Mouse (Mus musculus) intestine, postnatal 0 days (tissue): ENCODE measurements at regions not wholly inside any gene's neighbourhood (a gene's known extent, or its start where the extent isn't known, plus 50 kb on each side); places are given as distances from the start of the nearest gene placed in this dataset.
"Not testable (repeated sequence)": the region's sequence is repeated elsewhere in the genome, so short reads cannot be mapped to it uniquely, and the experiment has no call there.

Experiments
- ATAC-seq: fragments of 200-750 bp; cut with Nextera tagmentation; 2 replicates; pipeline ENCODE4 v1.8.0; 2017; ENCODE audit warnings: mild to moderate bottlenecking, moderate TSS enrichment, moderate library complexity
- H3K27ac ChIP-seq: fragments of 300-500 bp; sonication (generic); 2 replicates; pipeline ENCODE4 v1.5.1; 2014; ENCODE audit warnings: mild to moderate bottlenecking, low read depth, low read length, moderate library complexity
- H3K27me3 ChIP-seq: fragments of 300-500 bp; sonication (generic); replicated peaks from 2 replicates; pipeline ENCODE4 v1.6.1; 2014; ENCODE audit warnings: low read length, mixed read lengths; ENCODE audit not compliant: control insufficient read depth, insufficient read depth
- H3K36me3 ChIP-seq: fragments of 300-500 bp; sonication (generic); 2 replicates; pipeline ENCODE4 v1.6.1; 2014; ENCODE audit warnings: mild to moderate bottlenecking, moderate library complexity; ENCODE audit not compliant: control insufficient read depth, insufficient read depth
- H3K4me1 ChIP-seq: fragments of 300-500 bp; sonication (generic); replicated peaks from 2 replicates; pipeline ENCODE4 v1.6.1; 2014; ENCODE audit warnings: antibody characterized with exemption, low read length, mixed read lengths; ENCODE audit not compliant: control insufficient read depth, insufficient read depth
- H3K4me2 ChIP-seq: fragments of 300-500 bp; sonication (generic); replicated peaks from 2 replicates; pipeline ENCODE4 v1.6.1; 2014; ENCODE audit warnings: low read depth, mild to moderate bottlenecking, moderate library complexity
- H3K4me3 ChIP-seq: fragments of 300-500 bp; sonication (generic); 2 replicates; pipeline ENCODE4 v1.5.1; 2014; ENCODE audit warnings: low read depth, low read length
- H3K9ac ChIP-seq: fragments of 300-500 bp; sonication (generic); 2 replicates; pipeline ENCODE4 v1.6.1; 2014; ENCODE audit warnings: mild to moderate bottlenecking, low read depth, low read length
- H3K9me3 ChIP-seq: fragments of 300-500 bp; sonication (generic); 2 replicates; pipeline ENCODE4 v1.6.1; 2016; ENCODE audit warnings: mixed run types; ENCODE audit not compliant: control insufficient read depth
- CTCF ChIP-seq: sonication (generic); IDR thresholded peaks from 2 replicates; pipeline ENCODE4 v1.5.1; 2016; ENCODE audit warnings: low read depth, mild to moderate bottlenecking, control low read depth, antibody characterized with exemption, moderate library complexity
- WGBS: fragments of 180-500 bp; shearing (Covaris S2); extraction: QIAGEN DNeasy Blood & Tissue Kit; methylation state at CpG from one replicate; pipeline ENCODE4 v1.1.7; 2014; 5-methylcytosine and 5-hydroxymethylcytosine counted together

GRCm38 (mm10) chr3:54577851-54578250 lies 114.8 kb upstream of the Supt20 start:
- Histone ChIP-seq H3K4me3 (no peak overlapping the region), H3K9ac (no peak overlapping the region), H3K36me3 (no peaks in the 10 kb centered on the region), H3K9me3 (0 out of 2 replicates have a peak, but pooled peaks cover 2% of the 10 kb centered on the region), H3K4me1 (no peaks in the 10 kb centered on the region), H3K27me3 (no peaks in the 10 kb centered on the region), H3K27ac (no peak overlapping the region), H3K4me2 (no peak overlapping the region)
- ATAC-seq, result no peak
- 85% methylated on average over 5 of the region's 5 CpGs for WGBS
- no peak for TF ChIP-seq CTCF

- WGBS, result 93% methylated on average over 2 of the region's 2 CpGs
These were observed 113.2 kb upstream of the Supt20 start for GRCm38 (mm10) chr3:54579425-54579824.

DNA sequence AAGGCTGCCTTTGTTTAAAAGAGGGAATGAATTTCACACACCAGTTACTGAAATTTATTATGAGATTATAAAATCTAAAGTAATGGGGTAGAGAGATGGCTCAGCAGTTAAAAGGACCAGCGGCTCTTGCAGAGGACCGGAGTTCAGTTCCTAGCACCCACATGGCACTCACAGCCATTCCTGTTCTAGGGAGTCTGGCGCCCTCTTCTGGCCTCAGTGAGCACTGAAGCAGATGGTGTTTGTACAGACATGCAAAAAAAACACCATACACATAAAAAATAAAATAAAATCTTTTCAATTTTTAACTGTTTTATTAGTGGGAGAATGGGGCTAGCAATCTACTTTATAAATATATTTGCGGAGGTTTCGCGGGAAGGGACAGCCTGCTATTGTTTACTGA lies 112.3 kb upstream of the Supt20 start:
- ATAC-seq, result no peak
- peak; percentile 14; the same call in 1 of the 2 replicates for TF ChIP-seq CTCF
- Histone ChIP-seq H3K36me3 (no peaks in the 10 kb centered on the region), H3K27me3 (no peaks in the 10 kb centered on the region), H3K4me3 (no peak overlapping the region), H3K9ac (no peak overlapping the region), H3K27ac (no peak overlapping the region), H3K4me1 (no peaks in the 10 kb centered on the region), H3K4me2 (no peak overlapping the region), H3K9me3 (0 out of 2 replicates have a peak, but pooled peaks cover 2% of the 10 kb centered on the region)
- WGBS, result 89% methylated on average over 6 of the region's 6 CpGs

More at GRCm38 (mm10) chr3:54579425-54579824, 113.2 kb upstream of the Supt20 start:
- no peak for ATAC-seq
- Histone ChIP-seq H3K4me3 (no peak overlapping the region), H3K4me1 (no peaks in the 10 kb centered on the region), H3K9me3 (0 out of 2 replicates have a peak, but pooled peaks cover 2% of the 10 kb centered on the region), H3K27ac (no peak overlapping the region), H3K9ac (no peak overlapping the region), H3K36me3 (no peaks in the 10 kb centered on the region), H3K4me2 (no peak overlapping the region), H3K27me3 (no peaks in the 10 kb centered on the region)
- no peak for TF ChIP-seq CTCF

GRCm38 (mm10) chr3:54585781-54586180 lies 106.8 kb upstream of the Supt20 start:
- H3K27me3 ChIP-seq, H3K9me3 ChIP-seq, H3K36me3 ChIP-seq, H3K4me3 ChIP-seq, H3K4me2 ChIP-seq, H3K4me1 ChIP-seq, ATAC-seq, H3K9ac ChIP-seq, H3K27ac ChIP-seq: not testable (repeated sequence)
- WGBS, result 80% methylated on average over 9 of the region's 10 CpGs

DNA sequence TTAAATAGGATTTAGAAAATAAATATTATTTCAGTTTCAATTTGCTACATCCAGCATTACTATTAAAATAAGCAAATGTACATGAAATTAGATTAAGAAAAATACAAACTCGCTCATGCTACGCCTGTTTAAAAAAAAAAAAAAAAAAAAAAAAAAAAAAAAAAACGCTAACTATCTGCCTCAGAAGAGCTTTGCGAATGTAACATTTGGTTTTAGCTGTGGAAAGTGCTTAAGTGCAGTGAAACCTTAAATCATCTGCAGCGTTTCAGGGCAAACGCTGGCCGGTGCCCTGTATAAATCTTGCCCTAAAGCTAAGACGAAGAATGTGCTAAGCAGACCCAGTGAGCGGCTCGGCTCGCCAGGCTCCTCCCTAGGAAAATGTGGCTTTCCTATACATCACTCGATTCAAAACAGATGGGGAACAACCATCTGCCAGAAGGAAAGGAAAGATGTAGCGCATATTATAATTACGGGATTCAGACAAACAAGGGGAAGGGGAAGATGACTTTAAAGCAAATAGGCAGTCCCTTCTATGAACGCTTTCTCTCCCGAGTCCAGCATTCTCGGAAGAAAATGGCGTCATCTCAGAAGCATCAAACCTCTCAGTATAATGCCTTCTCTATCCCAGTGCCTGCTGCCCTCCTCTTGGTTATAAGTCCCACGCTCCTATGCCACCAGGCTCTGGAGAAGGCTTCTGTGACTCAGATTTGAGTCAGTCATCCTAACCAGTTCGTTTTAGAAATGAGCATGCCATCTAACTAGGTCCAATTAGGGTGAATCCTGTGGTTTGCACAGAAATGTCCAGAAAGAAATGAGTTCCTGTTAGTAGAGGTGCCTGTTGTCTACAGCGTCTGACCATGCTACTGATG lies 105.2 kb upstream of the Supt20 start:
- ATAC-seq, result no peak
- WGBS, result 63% methylated on average over 21 of the region's 21 CpGs
- no peaks in the 10 kb centered on the region for H3K4me1 ChIP-seq
- TF ChIP-seq CTCF, result no peak
- H3K27me3 ChIP-seq, result no peaks in the 10 kb centered on the region
- H3K9me3 ChIP-seq, result no peaks in the 10 kb centered on the region
- H3K4me3 ChIP-seq, result no peak overlapping the region
- H3K9ac ChIP-seq, result no peak overlapping the region
- H3K4me2 ChIP-seq, result peak overlapping the region; percentile 30; the same call in 1 of the 2 replicates
- H3K27ac ChIP-seq, result no peak overlapping the region; the same call in none of the 2 replicates
- no peaks in the 10 kb centered on the region for H3K36me3 ChIP-seq

GRCm38 (mm10) chr3:54588198-54588597 lies 104.4 kb upstream of the Supt20 start:
- H3K4me1 ChIP-seq, result no peaks in the 10 kb centered on the region
- no peak overlapping the region for H3K9ac ChIP-seq
- no peaks in the 10 kb centered on the region for H3K9me3 ChIP-seq
- no peak overlapping the region for H3K4me3 ChIP-seq
- H3K27ac ChIP-seq, result no peak overlapping the region
- no peak overlapping the region for H3K4me2 ChIP-seq
- WGBS, result 67% methylated on average over 5 of the region's 5 CpGs
- no peaks in the 10 kb centered on the region for H3K27me3 ChIP-seq
- no peak for ATAC-seq
- TF ChIP-seq CTCF, result no peak
- H3K36me3 ChIP-seq, result no peaks in the 10 kb centered on the region
